Mouse (Mus musculus): ENCODE measurements around the gene Pde1c.

GRCm38 (mm10) chr6:56480914-56481482 lies 87.9 kb downstream of the Pde1c start:
- TF ChIP-seq HCFC1 (IDR thresholded peaks at IDR 0.05; ENCODE audit: borderline replicate concordance, insufficient read depth, low read length) (no peak), ZNF384 (IDR thresholded peaks at IDR 0.05; ENCODE audit: low read depth, low read length) (no peak), MAFK (IDR thresholded peaks at IDR 0.05; ENCODE audit: insufficient read depth, low read depth, low read length) (no peak), ZC3H11A (IDR thresholded peaks at IDR 0.05; ENCODE audit: borderline replicate concordance, low read depth, low read length) (peak; percentile 59), CHD2 (IDR thresholded peaks at IDR 0.05; ENCODE audit: low read depth, low read length) (no peak)

Measured in ES-E14 (cell line).